Mouse (Mus musculus) lung, postnatal 0 days (tissue): ENCODE results near the gene Mcoln1. TPM values are rescaled to one million over a fixed set of nuclear protein-coding genes. Genes with fewer than 3 reads are reported as not detected.
A peak's percentile ranks its signal among the peaks of the same experiment; 100 is the strongest.

Experiments
- ATAC-seq: fragments of 200-750 bp; cut with Nextera tagmentation; 2 replicates; pipeline ENCODE4 v1.8.0; 2017; ENCODE audit warnings: moderate library complexity
- DNase-seq: peaks from one replicate; pipeline ENCODE4 v3.0.0-alpha.2; 2016; ENCODE audit warnings: low spot score
- H3K27ac ChIP-seq: fragments of 300-500 bp; sonication (generic); 2 replicates; pipeline ENCODE4 v1.5.1; 2014; ENCODE audit warnings: antibody characterized with exemption, mild to moderate bottlenecking, low read length, mixed read lengths
- H3K27me3 ChIP-seq: fragments of 300-500 bp; sonication (generic); replicated peaks from 2 replicates; pipeline ENCODE4 v1.6.1; 2014; ENCODE audit warnings: low read length, mixed read lengths; ENCODE audit not compliant: insufficient read depth
- H3K36me3 ChIP-seq: fragments of 300-500 bp; sonication (generic); 2 replicates; pipeline ENCODE4 v1.6.1; 2014; ENCODE audit warnings: low read length, mixed read lengths; ENCODE audit not compliant: insufficient read depth
- H3K4me1 ChIP-seq: fragments of 300-500 bp; sonication (generic); 2 replicates; pipeline ENCODE4 v1.6.1; 2014; ENCODE audit warnings: antibody characterized with exemption, low read depth, low read length, mixed read lengths; ENCODE audit not compliant: insufficient read depth
- H3K4me2 ChIP-seq: fragments of 300-500 bp; sonication (generic); replicated peaks from 2 replicates; pipeline ENCODE4 v1.6.1; 2014; ENCODE audit warnings: low read depth, mild to moderate bottlenecking, low read length, moderate library complexity, mixed read lengths
- H3K4me3 ChIP-seq: fragments of 300-500 bp; sonication (generic); 2 replicates; pipeline ENCODE4 v1.5.1; 2014; ENCODE audit warnings: low read depth, low read length
- H3K9ac ChIP-seq: fragments of 300-500 bp; sonication (generic); replicated peaks from 2 replicates; pipeline ENCODE4 v1.6.1; 2014; ENCODE audit warnings: low read depth, mild to moderate bottlenecking
- H3K9me3 ChIP-seq: fragments of 300-500 bp; sonication (generic); 2 replicates; pipeline ENCODE4 v1.6.1; 2016; ENCODE audit warnings: low read length, mixed read lengths
- CTCF ChIP-seq: IDR thresholded peaks from 2 replicates; pipeline ENCODE4 v1.5.1; 2016; ENCODE audit warnings: antibody characterized with exemption, mild to moderate bottlenecking
- EP300 ChIP-seq: IDR thresholded peaks from 2 replicates; pipeline ENCODE4 v1.6.1; 2016; ENCODE audit warnings: antibody characterized with exemption, mild to moderate bottlenecking, control low read depth
- WGBS: fragments of 180-500 bp; shearing (Covaris S2); extraction: QIAGEN DNeasy Blood & Tissue Kit; methylation state at CpG from one replicate; pipeline ENCODE4 v1.1.7; 2014; 5-methylcytosine and 5-hydroxymethylcytosine counted together
- polyA plus RNA-seq: library from polyadenylated mRNA; unstranded; fragments of >200 nt; fragmentation: Nextera tagmentation; extraction: Ambion mirVana; gene quantifications from 2 replicates; pipeline ENCODE4 v1.2.1, GENCODE M21; 2015

Mcoln1 gene
- polyA plus RNA-seq, 1 experiment from 2014 or later: 38.5 TPM

- Histone ChIP-seq H3K27ac (no peak overlapping the region), H3K4me3 (peak overlapping the region; percentile 69), H3K4me1 (no peaks in the 10 kb centered on the region; the same call in 1 of the 2 replicates), H3K9me3 (no peaks in the 10 kb centered on the region), H3K36me3 (no peaks in the 10 kb centered on the region; the same call in none of the 2 replicates), H3K27me3 (no peaks in the 10 kb centered on the region), H3K4me2 (peak overlapping the region; percentile 81), H3K9ac (peak overlapping the region; percentile 55; the same call in 1 of the 2 replicates)
- no peak for TF ChIP-seq CTCF
- no peak for TF ChIP-seq EP300
- no peak for ATAC-seq
- 33% methylated on average over 13 of the region's 13 CpGs for WGBS
- DNase-seq: no peak
Measured at GRCm38 (mm10) chr8:3514681-3515247, 14.5 kb downstream of the Mcoln1 start.

DNA sequence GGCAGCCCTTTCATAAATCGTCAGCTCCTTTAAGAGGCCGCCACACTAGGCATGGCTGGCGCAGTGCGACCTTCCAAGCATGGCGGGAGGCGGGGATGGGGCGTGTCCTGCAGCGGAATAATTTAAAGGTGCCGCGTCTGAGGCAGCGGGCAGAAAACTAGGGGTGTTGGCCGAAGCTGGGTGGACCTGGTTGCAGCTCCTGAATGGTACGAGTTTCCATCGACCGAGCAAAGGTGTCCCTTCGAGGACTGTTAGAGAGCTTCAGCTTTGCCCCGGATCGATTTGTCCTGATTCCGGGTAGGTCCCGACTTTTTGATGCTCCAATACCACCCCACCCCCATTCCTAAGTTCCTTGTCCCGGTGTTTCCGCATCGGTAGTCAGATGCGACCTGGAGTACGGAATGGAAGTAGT, 15.0 kb downstream of the Mcoln1 start, which contains the start of gene Pnpla6:
Pnpla6 (plus strand) TSS at position 125 of the 412 bp plus-strand sequence.
- no peaks in the 10 kb centered on the region for H3K9me3 ChIP-seq
- H3K27ac ChIP-seq: peak within 1 kb of the TSS; percentile 70
- H3K9ac ChIP-seq: peak within 1 kb of the TSS; percentile 55
- no peaks in the 10 kb centered on the region; the same call in 1 of the 2 replicates for H3K36me3 ChIP-seq
- no peak for TF ChIP-seq CTCF
- TF ChIP-seq EP300: 0 out of 2 replicates have a peak, but pooled peaks have one; percentile 31
- no peaks in the 10 kb centered on the region; the same call in 1 of the 2 replicates for H3K4me1 ChIP-seq
- DNase-seq: peak; percentile 90
- no peaks in the 10 kb centered on the region for H3K27me3 ChIP-seq
- peak; percentile 78 for ATAC-seq
- WGBS: under 1% methylated on average over 23 of the region's 25 CpGs
- peak within 1 kb of the TSS; percentile 81 for H3K4me2 ChIP-seq
- peak within 1 kb of the TSS; percentile 69 for H3K4me3 ChIP-seq

DNA sequence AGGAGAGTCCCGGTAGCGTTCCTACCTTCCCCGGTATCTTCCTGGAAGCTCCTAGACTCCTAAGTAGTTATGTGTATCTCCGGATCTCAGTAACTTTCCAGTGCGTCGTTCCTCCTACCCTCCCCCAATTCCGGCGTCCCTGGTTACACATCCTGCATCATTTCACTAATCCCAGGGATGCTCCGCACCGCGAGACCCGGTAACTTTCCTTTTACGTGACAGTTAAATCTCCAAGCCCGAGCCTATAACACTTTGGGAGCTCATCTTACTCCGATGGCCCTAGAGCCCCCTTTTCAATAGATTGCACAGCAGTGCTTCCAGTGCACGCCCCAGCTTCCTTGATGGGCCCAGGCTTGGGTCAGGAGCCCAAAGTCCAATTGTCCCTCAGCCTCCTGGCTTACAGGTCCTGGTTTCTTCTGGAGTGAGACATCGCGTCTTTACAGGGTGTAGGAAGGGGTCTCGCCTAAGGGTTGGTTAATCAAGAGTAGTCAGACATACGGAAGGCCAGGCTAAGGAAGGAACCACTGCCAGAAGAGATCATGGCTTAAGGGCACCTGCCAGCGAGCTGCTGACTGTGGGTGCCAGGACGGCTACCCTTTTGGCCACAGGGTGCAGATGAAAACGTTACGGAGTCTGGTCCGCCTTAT, 15.6 kb downstream of the Mcoln1 start:
- H3K36me3 ChIP-seq: no peaks in the 10 kb centered on the region; the same call in 1 of the 2 replicates
- ATAC-seq: peak; percentile 53

GRCm38 (mm10) chr8:3516450-3517116, 16.3 kb downstream of the Mcoln1 start:
- Histone ChIP-seq H3K4me3 (peak overlapping the region; percentile 69), H3K27me3 (no peaks in the 10 kb centered on the region), H3K9ac (peak overlapping the region; percentile 55), H3K36me3 (no peaks in the 10 kb centered on the region; the same call in 1 of the 2 replicates), H3K4me1 (no peaks in the 10 kb centered on the region; the same call in 1 of the 2 replicates), H3K4me2 (peak overlapping the region; percentile 81), H3K9me3 (no peaks in the 10 kb centered on the region), H3K27ac (peak overlapping the region; percentile 70)
- peak; percentile 95 for DNase-seq
- TF ChIP-seq CTCF (no peak), EP300 (no peak)
- ATAC-seq: peak; percentile 82
- under 1% methylated on average over 36 of the region's 36 CpGs for WGBS

More for the DNA sequence above, 15.6 kb downstream of the Mcoln1 start:
- WGBS: 0% methylated on average over 25 of the region's 25 CpGs
- Histone ChIP-seq H3K27me3 (no peaks in the 10 kb centered on the region), H3K9ac (peak overlapping the region; percentile 55), H3K9me3 (no peaks in the 10 kb centered on the region), H3K4me3 (peak overlapping the region; percentile 69), H3K4me2 (peak overlapping the region; percentile 81), H3K27ac (peak overlapping the region; percentile 70), H3K4me1 (no peaks in the 10 kb centered on the region; the same call in 1 of the 2 replicates)
- peak; percentile 69 for DNase-seq
- no peak; the same call in 1 of the 2 replicates for TF ChIP-seq EP300
- no peak for TF ChIP-seq CTCF

GRCm38 (mm10) chr8:3517117-3517495, 16.8 kb downstream of the Mcoln1 start:
- H3K27ac ChIP-seq: peak overlapping the region; percentile 70
- peak overlapping the region; percentile 29; the same call in 1 of the 2 replicates for H3K9ac ChIP-seq
- H3K4me3 ChIP-seq: peak overlapping the region; percentile 69
- H3K36me3 ChIP-seq: peaks cover 2% of the 10 kb centered on the region; the same call in 1 of the 2 replicates
- ATAC-seq (peak; percentile 11), DNase-seq (peak; percentile 28)
- peak overlapping the region; percentile 81 for H3K4me2 ChIP-seq
- no peaks in the 10 kb centered on the region for H3K27me3 ChIP-seq
- no peaks in the 10 kb centered on the region; the same call in 1 of the 2 replicates for H3K4me1 ChIP-seq
- WGBS: 4% methylated on average over 16 of the region's 16 CpGs
- TF ChIP-seq EP300: no peak
- TF ChIP-seq CTCF: no peak
- no peaks in the 10 kb centered on the region for H3K9me3 ChIP-seq
